ENCODE assay signal across 19 mouse cellular contexts in genomic region chr14:85354626-85355355, GRCm38 (mm10).
A peak's percentile ranks its signal among the peaks of the same experiment; 100 is the strongest.
DNase-seq lines count a peak whose midpoint lies in the region; ATAC-seq and TF ChIP-seq lines count a peak whose summit lies in the region.
"Had no signal": no experiment of that assay in that cellular context is flagged by ENCODE, and none has a peak within 500 bp of the region (broad histone marks: within the 10 kb centered on the region; RNA-seq: fewer than 3 reads in every experiment).

No protein-coding gene starts in this region.

- TF ChIP-seq POLR2A in heart, adult 2 months (IDR thresholded peaks at IDR 0.05; ENCODE audit: insufficient read depth, low read depth, low read length): no peak

- DNase-seq in heart, adult 11 months: peak; percentile 37
- no peak for DNase-seq in heart, adult 2 months
- peak; percentile 12 for DNase-seq in brain, adult 2 months (ENCODE audit: low read depth, low spot score)
- DNase-seq in embryo, embryonic 10 days (ENCODE audit: low spot score): peak; percentile 9
- no peak for DNase-seq in urinary bladder, postnatal 10 days (ENCODE audit: low spot score)
- no peak for DNase-seq in gastrocnemius, adult 2 months
- DNase-seq: adrenal gland, adult 2 months; heart, adult 18-20 months; kidney, postnatal 14 days; lung, embryonic 14.5 days; right cerebral cortex, adult 18-20 months; spleen, adult 18-20 months; thymus, postnatal 14 days had no signal

- no peaks in the 10 kb centered on the region for H3K79me2 ChIP-seq in heart, adult 2 months (replicated peaks; ENCODE audit: control insufficient read depth, insufficient read depth, low read length)

- no peak overlapping the region for H3K4me2 ChIP-seq in hindbrain, embryonic 13.5 days
- H3K4me2 ChIP-seq: intestine, embryonic 15.5 days; liver, embryonic 11.5 days; lung, embryonic 14.5 days; neural tube, embryonic 15.5 days had no signal

- TF ChIP-seq CTCF in heart, adult 2 months (IDR thresholded peaks at IDR 0.05): no peak
- TF ChIP-seq CTCF in gastrocnemius, adult 2 months (IDR thresholded peaks at IDR 0.05): no peak

- no peaks in the 10 kb centered on the region for H3K36me3 ChIP-seq in heart, adult 2 months (ENCODE audit: control insufficient read depth, insufficient read depth, low read length)
- no peaks in the 10 kb centered on the region for H3K36me3 ChIP-seq in hindbrain, embryonic 13.5 days
- H3K36me3 ChIP-seq: G1E; intestine, embryonic 15.5 days; neural tube, embryonic 15.5 days had no signal

- H3K27me3 ChIP-seq in heart, adult 2 months (ENCODE audit: control insufficient read depth, insufficient read depth, low read length): no peaks in the 10 kb centered on the region
- H3K27me3 ChIP-seq in hindbrain, embryonic 13.5 days: no peaks in the 10 kb centered on the region
- H3K27me3 ChIP-seq: intestine, embryonic 15.5 days; neural tube, embryonic 15.5 days had no signal

- no peak for TF ChIP-seq EP300 in heart, adult 2 months (IDR thresholded peaks at IDR 0.05; ENCODE audit: insufficient read depth, low read depth, low read length)

- H3K27ac ChIP-seq in heart, adult 2 months: no peak overlapping the region
- H3K27ac ChIP-seq in hindbrain, embryonic 13.5 days: no peak overlapping the region
- H3K27ac ChIP-seq in gastrocnemius, adult 2 months: no peak overlapping the region
- H3K27ac ChIP-seq: intestine, embryonic 15.5 days; macrophage; neural tube, embryonic 15.5 days had no signal

- 69% methylated on average over 4 of the region's 4 CpGs for WGBS in heart, adult 2 months
- 23% methylated on average over 4 of the region's 4 CpGs for WGBS in hindbrain, embryonic 13.5 days

- H3K9ac ChIP-seq in heart, adult 2 months (ENCODE audit: low read depth, low read length): no peak overlapping the region
- H3K9ac ChIP-seq in hindbrain, embryonic 13.5 days: no peak overlapping the region
- H3K9ac ChIP-seq: intestine, embryonic 15.5 days; lung, embryonic 14.5 days; neural tube, embryonic 15.5 days had no signal

- no peaks in the 10 kb centered on the region for H3K9me3 ChIP-seq in hindbrain, embryonic 13.5 days
- H3K9me3 ChIP-seq: intestine, embryonic 15.5 days; neural tube, embryonic 15.5 days had no signal

- ATAC-seq in hindbrain, embryonic 13.5 days (ENCODE audit: low FRiP score): peak; percentile 61; the same call in 1 of the 2 replicates
- ATAC-seq: intestine, embryonic 15.5 days had no signal

- H3K4me3 ChIP-seq in heart, adult 2 months: no peak overlapping the region
- H3K4me3 ChIP-seq in hindbrain, embryonic 13.5 days: no peak overlapping the region
- no peak overlapping the region for H3K4me3 ChIP-seq in gastrocnemius, adult 2 months
- H3K4me3 ChIP-seq: intestine, embryonic 15.5 days; neural tube, embryonic 15.5 days had no signal

- no peaks in the 10 kb centered on the region for H3K4me1 ChIP-seq in heart, adult 2 months (ENCODE audit: control insufficient read depth, insufficient read depth, low read length)
- H3K4me1 ChIP-seq in hindbrain, embryonic 13.5 days (replicated peaks): peaks cover 4% of the 10 kb centered on the region
- H3K4me1 ChIP-seq: intestine, embryonic 15.5 days; neural tube, embryonic 15.5 days had no signal

- intact Hi-C loops in heart, adult 2 months (cut with DNase I): no loop called here
- intact Hi-C loops in gastrocnemius, adult 2 months (cut with DNase I): no loop called here

Comparison
In these comparisons a context has a peak if more than half of its experiments do, and no peak if none do; other contexts are left out.
1. DNase-seq: peak in heart, adult 11 months (single experiment), brain, adult 2 months (single experiment) and embryo, embryonic 10 days (single experiment); none in heart, adult 2 months (0 of 2), urinary bladder, postnatal 10 days (single experiment) and gastrocnemius, adult 2 months (single experiment).